Mouse (Mus musculus) stomach, adult 2 months (tissue): Measurements from ENCODE around the gene Dusp27. TPM values are rescaled to one million over a fixed set of nuclear protein-coding genes. Genes with fewer than 3 reads are reported as not detected.

Experiments
- polyA plus RNA-seq: library from polyadenylated mRNA; depleted of rRNA; stranded (reverse); fragments of >200 nt; gene quantifications from 2 replicates; pipeline ENCODE4 v1.2.3, GENCODE M21; 2012; rRNA removed

Gene Dusp27
- 0.08 and 0.11 TPM in 2 replicates for polyA plus RNA-seq

DNA sequence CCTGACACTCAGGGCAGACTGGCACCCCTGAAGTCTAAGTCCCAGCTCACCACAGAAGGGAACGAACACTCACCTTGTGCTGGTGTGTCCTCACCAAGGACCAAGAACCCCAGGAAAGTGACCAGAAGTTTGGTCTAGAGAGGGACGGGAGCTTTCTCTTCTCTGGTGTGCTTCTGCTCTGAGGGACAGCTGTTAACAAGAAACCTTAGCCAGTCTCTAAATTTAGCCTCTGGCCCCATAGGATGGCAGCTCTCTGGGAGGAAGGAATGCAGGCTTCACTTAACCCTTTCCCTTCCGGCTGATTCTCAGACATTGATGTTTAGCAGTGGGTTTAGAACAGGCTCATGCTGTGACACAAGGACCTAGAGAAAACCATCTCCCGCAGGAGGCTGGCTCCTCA lies at the start of gene Dusp27:
Gene Dusp27, minus strand, starts transcription at position 204 of the 400 bp plus-strand sequence.

DNA sequence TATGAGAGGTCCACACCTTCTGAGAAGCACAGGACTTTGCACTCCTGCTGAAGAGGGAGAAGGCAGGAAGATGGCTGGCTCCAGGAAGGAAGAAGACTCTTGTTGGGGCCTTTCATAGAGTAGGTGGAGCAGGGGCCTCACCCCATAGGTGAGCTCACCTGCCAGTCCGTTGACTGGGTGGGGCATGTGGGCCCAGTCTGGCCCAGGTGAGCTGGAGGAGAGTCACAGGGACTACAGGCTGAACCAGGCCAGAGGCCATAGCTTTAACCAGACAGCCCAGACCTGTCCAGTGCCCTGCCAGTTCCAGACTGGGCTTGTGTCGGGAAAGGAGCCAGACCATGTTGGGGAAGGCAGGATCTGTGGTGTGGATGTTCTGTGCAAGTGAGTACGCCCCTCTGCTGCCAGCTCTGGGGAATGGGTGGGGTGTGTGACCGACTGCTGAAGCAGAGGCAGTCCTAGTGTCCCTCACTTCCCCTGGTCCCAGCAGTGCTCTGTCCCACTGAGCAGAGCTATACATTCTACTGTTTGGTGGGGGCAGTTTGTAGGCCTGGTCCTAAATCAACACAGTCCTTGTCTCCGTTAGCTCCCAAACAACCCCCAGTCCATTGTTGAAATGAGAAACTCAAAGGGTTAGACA lies 2.6 kb upstream of the Dusp27 start, which contains the start of gene Gpa33:
Gene Gpa33, plus strand, starts transcription at position 15 of the 637 bp plus-strand sequence.

Other genes starting within 250 kb of the Dusp27 start
- gene Pou2f1, start 125.2 kb downstream of the Dusp27 start, polyA plus RNA-seq, result 3.8 and 7.4 TPM in 2 replicates
- gene Gpa33, start 2.3 kb upstream of the Dusp27 start, polyA plus RNA-seq, result 22.9 and 30.7 TPM in 2 replicates
- gene Mael, start 110.8 kb upstream of the Dusp27 start, polyA plus RNA-seq, result not detected in 2 replicates
- 0.02 and 0.05 TPM in 2 replicates for gene Ildr2, start 126.2 kb upstream of the Dusp27 start, polyA plus RNA-seq